Mouse (Mus musculus) forebrain, embryonic 15.5 days (tissue): Measurements from ENCODE around the gene Clcnka. TPM values are rescaled to one million over a fixed set of nuclear protein-coding genes. Genes with fewer than 3 reads are reported as not detected.

Experiments used
- ATAC-seq: fragments of 200-750 bp; cut with Nextera tagmentation; replicated peaks from 2 replicates; pipeline ENCODE4 v1.8.0; 2017; ENCODE audit warnings: mild to moderate bottlenecking, moderate TSS enrichment, moderate library complexity
- H3K27ac ChIP-seq: fragments of 300-500 bp; sonication (generic); replicated peaks from 2 replicates; pipeline ENCODE4 v1.5.1; 2015; ENCODE audit warnings: mild to moderate bottlenecking, inconsistent platforms
- H3K27me3 ChIP-seq: fragments of 300-500 bp; sonication (generic); 2 replicates; pipeline ENCODE4 v1.6.1; 2015; ENCODE audit warnings: inconsistent platforms
- H3K36me3 ChIP-seq: fragments of 300-500 bp; sonication (generic); 2 replicates; pipeline ENCODE4 v1.6.1; 2015; ENCODE audit warnings: mild to moderate bottlenecking, inconsistent platforms
- H3K4me1 ChIP-seq: fragments of 300-500 bp; sonication (generic); 2 replicates; pipeline ENCODE4 v1.6.1; 2015; ENCODE audit warnings: inconsistent platforms
- H3K4me2 ChIP-seq: fragments of 300-500 bp; sonication (generic); replicated peaks from 2 replicates; pipeline ENCODE4 v1.6.1; 2015; ENCODE audit warnings: mild to moderate bottlenecking, inconsistent platforms
- H3K4me3 ChIP-seq: fragments of 300-500 bp; sonication (generic); 2 replicates; pipeline ENCODE4 v1.5.1; 2015; ENCODE audit warnings: mild to moderate bottlenecking, inconsistent platforms
- H3K9ac ChIP-seq: fragments of 300-500 bp; sonication (generic); replicated peaks from 2 replicates; pipeline ENCODE4 v1.6.1; 2015; ENCODE audit warnings: mild to moderate bottlenecking, inconsistent platforms
- H3K9me3 ChIP-seq: fragments of 300-500 bp; sonication (generic); 2 replicates; pipeline ENCODE4 v1.6.1; 2016; ENCODE audit warnings: inconsistent platforms
- WGBS: fragments of 180-500 bp; shearing (Covaris S2); methylation state at CpG from one replicate; pipeline ENCODE4 v1.1.7; 2015; ENCODE audit warnings: mixed read lengths; 5-methylcytosine and 5-hydroxymethylcytosine counted together
- polyA plus RNA-seq: library from polyadenylated mRNA; unstranded; fragments of >200 nt; fragmentation: Nextera tagmentation; extraction: Ambion mirVana; gene quantifications from 2 replicates; pipeline ENCODE4 v1.2.1, GENCODE M21; 2015

The Clcnka gene
- polyA plus RNA-seq, 1 experiment from 2014 or later, result not detected

DNA sequence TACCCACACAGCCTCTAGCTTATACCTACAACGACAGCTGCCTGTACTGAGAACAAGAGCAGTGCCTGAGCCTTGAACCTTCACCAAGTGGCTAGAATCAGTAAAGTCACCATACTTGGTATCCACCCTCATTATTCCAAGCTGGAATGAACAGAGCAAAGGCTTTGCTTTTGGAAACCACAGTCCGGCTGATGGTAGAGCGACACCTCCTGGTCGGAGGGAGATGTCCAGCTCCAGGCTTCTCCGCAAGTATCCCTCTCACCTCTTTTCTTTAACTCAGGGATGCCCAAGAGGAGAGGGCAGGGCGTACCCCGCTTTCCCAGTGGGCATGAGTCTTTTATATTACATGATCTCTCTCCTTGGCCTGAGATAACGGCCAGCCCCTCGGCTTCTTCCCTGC, 31.3 kb upstream of the Clcnka start:
- Histone ChIP-seq H3K36me3 (no peaks in the 10 kb centered on the region), H3K27me3 (no peaks in the 10 kb centered on the region), H3K4me2 (no peak overlapping the region), H3K4me3 (no peak overlapping the region), H3K4me1 (peaks cover 10% of the 10 kb centered on the region), H3K27ac (no peak overlapping the region), H3K9ac (no peak overlapping the region), H3K9me3 (no peaks in the 10 kb centered on the region)
- ATAC-seq, result no peak
- WGBS, result 48% methylated on average over 9 of the region's 9 CpGs

DNA sequence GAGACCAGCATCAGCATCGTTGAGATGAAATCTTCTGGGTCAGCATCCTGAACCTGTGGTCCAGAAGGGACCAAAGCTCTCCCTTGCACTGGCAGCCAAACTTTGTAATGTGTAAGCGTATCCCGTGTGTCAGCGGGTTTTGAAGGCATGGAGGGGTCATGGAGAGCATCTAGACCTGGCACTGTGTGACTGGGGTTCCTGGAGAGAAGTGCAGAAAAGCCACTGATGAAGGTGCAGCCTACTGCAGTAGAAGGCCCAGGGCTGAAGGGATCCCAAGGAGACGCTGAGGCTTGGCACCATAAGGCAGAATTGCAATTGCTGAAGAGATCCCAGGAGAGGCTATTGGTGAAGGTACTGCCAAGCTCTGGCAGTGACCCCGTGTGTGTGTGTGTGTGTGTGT, 30.9 kb upstream of the Clcnka start:
- Histone ChIP-seq H3K36me3 (no peaks in the 10 kb centered on the region), H3K9ac (no peak overlapping the region), H3K4me3 (no peak overlapping the region), H3K4me1 (peaks cover 10% of the 10 kb centered on the region), H3K27ac (no peak overlapping the region), H3K27me3 (no peaks in the 10 kb centered on the region), H3K9me3 (no peaks in the 10 kb centered on the region), H3K4me2 (no peak overlapping the region)
- no peak for ATAC-seq
- 84% methylated on average over 6 of the region's 6 CpGs for WGBS

DNA sequence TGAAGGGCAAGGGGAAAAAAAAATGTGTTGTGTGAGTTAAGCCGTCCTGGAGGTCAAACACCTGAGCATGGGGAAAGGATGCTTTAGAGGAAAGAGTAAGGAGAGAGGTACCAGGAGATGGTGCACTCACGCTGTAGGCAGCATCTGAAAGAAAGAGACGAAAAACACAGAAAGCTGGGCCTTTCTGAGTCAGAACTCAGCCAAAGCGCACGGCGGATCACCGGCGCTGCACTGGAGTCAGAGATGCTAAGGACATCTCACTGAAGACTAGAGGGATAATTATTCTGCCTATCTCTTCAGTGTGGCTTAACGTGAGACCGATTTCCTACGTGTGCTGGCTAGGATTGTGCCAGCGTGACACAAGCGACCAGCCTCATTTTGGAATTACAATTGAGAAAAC, 29.4 kb upstream of the Clcnka start:
- H3K36me3 ChIP-seq, result no peaks in the 10 kb centered on the region
- peaks cover 10% of the 10 kb centered on the region for H3K4me1 ChIP-seq

DNA sequence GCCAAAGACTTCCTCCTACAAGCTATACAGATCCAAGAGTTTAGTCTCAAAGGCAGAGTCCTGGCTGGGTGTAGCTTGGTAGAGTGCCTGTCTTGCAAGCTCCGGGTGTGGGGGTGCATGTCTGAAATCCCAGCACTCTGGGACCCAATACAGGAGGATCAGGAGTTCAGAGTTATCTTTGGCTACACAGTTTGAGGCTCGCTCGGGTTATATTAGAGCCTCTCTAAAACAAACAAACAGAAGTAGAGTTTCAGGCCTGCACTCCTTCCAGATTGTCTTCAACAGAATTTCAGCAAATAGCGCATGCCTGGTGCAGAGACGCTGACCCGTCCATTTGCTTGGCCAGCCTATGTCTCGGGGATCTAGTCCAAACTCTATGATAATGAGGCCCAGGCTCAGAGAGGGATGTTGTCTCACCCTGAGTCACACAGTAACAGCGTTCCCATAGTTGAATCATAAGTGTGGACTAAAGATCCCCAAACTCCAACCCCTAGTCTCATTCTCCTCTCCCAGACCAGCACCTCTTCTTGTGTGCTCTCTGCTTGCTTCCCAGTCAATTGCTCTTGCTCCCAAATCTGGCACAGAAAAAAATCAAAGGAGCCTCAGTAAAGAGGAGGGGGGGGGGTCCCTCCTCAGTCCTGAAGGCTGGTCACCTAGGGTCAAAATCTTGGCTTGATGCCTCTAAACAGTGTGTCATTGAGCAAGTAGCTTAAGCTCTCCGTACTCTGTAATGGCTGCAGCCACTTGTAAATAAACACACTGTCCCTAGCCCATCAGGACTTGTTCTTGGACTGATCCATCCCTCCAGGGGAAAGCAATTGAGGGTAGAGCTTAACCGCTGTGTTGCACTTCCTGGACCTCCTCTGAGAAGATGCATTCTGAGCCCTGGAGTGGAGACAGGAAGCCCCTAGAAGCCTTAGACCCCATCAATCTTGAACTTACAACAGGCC, 28.5 kb upstream of the Clcnka start:
- 83% methylated on average over 10 of the region's 10 CpGs for whole genome bisulfite sequencing
- H3K4me2 ChIP-seq, result no peak overlapping the region; the same call in 1 of the 2 replicates

More for the DNA sequence above, 29.4 kb upstream of the Clcnka start:
- Histone ChIP-seq H3K4me2 (no peak overlapping the region), H3K9me3 (no peaks in the 10 kb centered on the region), H3K27me3 (no peaks in the 10 kb centered on the region; the same call in 1 of the 2 replicates), H3K4me3 (no peak overlapping the region), H3K27ac (no peak overlapping the region), H3K9ac (no peak overlapping the region)
- WGBS, result 82% methylated on average over 13 of the region's 13 CpGs
- ATAC-seq, result no peak

DNA sequence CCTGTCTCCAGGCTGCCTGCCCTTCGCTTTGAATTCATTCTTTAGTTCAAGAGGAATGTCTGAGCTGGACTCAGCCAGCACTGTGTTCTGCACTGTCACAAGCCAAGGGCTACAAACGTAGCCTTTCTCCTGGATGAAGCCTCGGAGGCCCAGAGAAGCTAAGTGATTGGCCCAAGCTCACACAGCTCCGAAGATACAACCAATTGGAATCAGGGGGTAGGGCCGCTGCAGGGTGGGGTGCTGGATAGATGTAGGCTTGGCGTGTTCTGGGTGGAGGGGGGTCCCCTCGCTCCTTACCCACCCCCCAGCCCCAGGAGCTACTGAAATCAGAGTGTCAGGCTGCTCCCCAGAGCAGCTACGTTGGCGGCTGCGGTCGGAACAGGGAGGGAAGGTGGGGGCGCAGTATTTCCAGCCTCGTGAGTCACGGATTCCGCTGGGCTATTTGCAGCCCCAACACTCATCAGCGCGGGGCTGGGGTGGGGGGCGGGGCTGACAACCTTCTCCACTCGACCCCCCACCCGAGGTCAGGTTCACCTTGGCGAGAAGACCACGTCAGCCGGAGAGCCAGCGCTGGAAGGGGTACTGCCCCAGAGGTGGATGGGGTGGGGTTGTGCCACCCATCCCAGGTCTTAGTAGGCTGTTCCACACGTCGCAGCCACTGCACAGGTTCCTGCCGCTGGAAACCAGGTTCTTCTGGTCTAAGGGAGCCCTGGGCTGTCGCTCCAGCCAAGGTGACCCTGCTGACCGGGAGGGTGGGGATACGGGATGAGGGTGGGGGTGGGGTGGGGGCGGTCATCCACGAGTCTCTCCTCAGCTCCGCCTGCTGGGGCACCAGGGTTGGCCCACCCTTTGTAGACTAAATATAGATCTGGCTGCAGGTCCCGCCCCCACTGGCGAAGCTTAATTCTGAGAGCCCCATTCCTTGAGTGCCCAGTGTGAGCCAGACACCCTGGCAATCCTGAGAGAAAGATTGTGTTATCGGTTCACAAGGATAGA, 27.3 kb upstream of the Clcnka start:
- Histone ChIP-seq H3K4me1 (peaks cover 10% of the 10 kb centered on the region), H3K9me3 (no peaks in the 10 kb centered on the region), H3K27me3 (no peaks in the 10 kb centered on the region; the same call in 1 of the 2 replicates), H3K9ac (peak overlapping the region; percentile 55), H3K4me2 (peak overlapping the region; percentile 81), H3K4me3 (peak overlapping the region; percentile 49), H3K27ac (no peak overlapping the region), H3K36me3 (no peaks in the 10 kb centered on the region)
- WGBS, result 4% methylated on average over 35 of the region's 36 CpGs
- ATAC-seq, result peak; percentile 97

More for the DNA sequence above, 28.5 kb upstream of the Clcnka start:
- H3K27ac ChIP-seq, result no peak overlapping the region
- no peak overlapping the region for H3K4me3 ChIP-seq
- no peaks in the 10 kb centered on the region for H3K9me3 ChIP-seq
- no peak for ATAC-seq
- H3K4me1 ChIP-seq, result peaks cover 10% of the 10 kb centered on the region
- no peaks in the 10 kb centered on the region; the same call in 1 of the 2 replicates for H3K27me3 ChIP-seq
- H3K9ac ChIP-seq, result no peak overlapping the region
- H3K36me3 ChIP-seq, result no peaks in the 10 kb centered on the region

DNA sequence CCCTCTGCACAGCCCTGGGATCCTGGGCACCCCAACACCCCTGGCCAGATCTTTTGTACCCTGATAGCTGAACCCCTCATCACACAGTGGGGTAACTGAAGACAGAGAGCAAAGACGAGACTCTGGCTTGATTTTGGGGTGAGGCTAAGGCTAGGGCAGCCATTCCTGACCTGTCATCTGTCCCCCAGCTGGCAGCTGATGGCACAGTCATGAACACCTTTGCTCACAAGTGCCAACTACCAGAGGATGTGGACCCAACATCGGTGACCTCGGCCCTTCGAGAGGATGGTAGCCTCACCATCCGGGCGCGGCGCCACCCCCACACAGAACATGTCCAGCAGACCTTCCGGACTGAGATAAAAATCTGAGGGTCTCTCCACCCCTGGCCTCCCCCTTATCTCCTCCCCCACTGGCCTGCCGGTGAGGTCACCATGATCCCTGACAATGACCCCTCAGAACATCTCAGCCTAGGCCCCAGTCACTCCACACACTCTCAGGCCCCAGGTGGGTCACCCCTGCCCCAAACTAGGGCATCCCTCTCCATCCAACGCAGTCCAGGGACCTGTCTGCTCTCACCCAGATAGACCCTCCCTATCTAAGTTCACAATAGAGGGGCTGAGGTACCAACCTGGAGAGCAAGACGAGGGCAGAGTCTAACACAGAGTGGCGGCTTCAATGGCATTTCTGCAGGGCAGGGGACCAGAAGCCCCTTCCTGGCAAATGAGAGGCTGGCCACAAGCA, 25.3 kb upstream of the Clcnka start:
- no peak overlapping the region for H3K4me3 ChIP-seq
- no peaks in the 10 kb centered on the region for H3K36me3 ChIP-seq
- H3K27me3 ChIP-seq, result no peaks in the 10 kb centered on the region; the same call in 1 of the 2 replicates
- no peak overlapping the region for H3K4me2 ChIP-seq
- no peak overlapping the region for H3K9ac ChIP-seq
- ATAC-seq, result no peak
- H3K27ac ChIP-seq, result no peak overlapping the region
- H3K4me1 ChIP-seq, result peaks cover 10% of the 10 kb centered on the region
- H3K9me3 ChIP-seq, result no peaks in the 10 kb centered on the region
- WGBS, result 87% methylated on average over 13 of the region's 13 CpGs

DNA sequence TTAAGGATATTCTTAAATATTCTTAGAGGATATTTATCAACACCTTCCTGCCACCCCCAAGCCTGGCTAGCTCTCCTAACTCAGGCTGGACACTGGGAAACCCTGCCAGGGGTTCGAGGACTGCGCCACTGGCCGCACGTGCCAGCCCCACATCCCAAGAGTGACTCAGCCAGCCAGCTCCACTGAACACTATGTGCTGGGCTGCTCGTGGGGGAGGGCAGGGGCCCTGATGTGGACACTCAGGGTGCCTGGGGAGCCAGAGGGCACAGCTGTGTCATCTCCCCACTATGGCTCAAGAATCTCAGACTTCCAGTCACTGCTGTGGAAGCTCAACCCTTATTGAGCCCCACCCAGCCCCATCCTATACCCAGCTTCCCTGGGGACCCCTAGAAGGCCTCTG, 24.8 kb upstream of the Clcnka start:
- Histone ChIP-seq H3K4me1 (peaks cover 10% of the 10 kb centered on the region), H3K27me3 (no peaks in the 10 kb centered on the region; the same call in 1 of the 2 replicates), H3K27ac (no peak overlapping the region), H3K4me3 (no peak overlapping the region), H3K9ac (no peak overlapping the region), H3K36me3 (no peaks in the 10 kb centered on the region), H3K4me2 (no peak overlapping the region), H3K9me3 (no peaks in the 10 kb centered on the region)
- no peak for ATAC-seq
- 81% methylated on average over 5 of the region's 5 CpGs for WGBS

DNA sequence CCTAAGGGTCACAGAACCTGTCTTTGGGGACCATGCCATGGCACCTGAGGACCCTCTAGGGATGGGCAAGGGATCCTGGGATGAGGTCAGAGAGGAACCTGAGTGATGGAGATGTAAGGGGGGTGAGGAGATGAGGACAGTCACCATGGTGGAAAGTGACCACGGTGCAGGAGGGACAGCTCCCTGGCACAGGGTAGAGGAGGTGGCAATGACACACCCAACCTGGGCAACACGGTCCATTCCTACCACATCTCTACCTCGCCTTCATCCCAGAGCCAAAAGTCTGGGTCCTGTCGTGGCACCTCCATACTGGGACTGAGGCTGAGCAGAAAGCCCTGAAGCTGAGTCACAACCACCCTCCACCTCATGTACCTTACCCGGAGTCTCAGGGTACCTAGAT, 24.3 kb upstream of the Clcnka start:
- Histone ChIP-seq H3K27ac (no peak overlapping the region), H3K4me1 (peaks cover 10% of the 10 kb centered on the region), H3K9ac (no peak overlapping the region), H3K9me3 (no peaks in the 10 kb centered on the region), H3K36me3 (no peaks in the 10 kb centered on the region), H3K4me2 (no peak overlapping the region), H3K27me3 (no peaks in the 10 kb centered on the region; the same call in 1 of the 2 replicates), H3K4me3 (no peak overlapping the region)
- 81% methylated on average over 5 of the region's 5 CpGs for WGBS
- ATAC-seq, result no peak

DNA sequence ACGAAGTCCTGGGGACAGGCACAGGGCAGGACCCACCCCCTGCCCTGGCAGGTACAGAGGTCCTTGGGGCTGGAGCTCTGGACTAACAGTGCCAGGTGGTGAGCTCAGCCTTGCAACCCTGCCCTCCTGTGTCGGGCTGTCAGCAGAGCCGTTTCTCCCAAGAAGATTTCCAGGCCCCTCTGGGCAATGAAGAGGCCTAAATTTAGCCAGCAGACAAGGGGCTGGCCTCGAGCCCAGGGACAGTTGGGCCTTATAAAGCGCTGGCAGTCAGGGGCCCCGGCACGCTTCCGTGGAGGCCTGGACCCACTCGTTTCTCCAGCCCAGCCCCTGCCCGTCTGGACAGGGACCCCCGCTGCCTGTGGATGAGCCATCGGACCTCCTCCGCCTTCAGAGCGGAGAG, 22.9 kb upstream of the Clcnka start:
- Histone ChIP-seq H3K9me3 (no peaks in the 10 kb centered on the region), H3K9ac (no peak overlapping the region), H3K4me3 (no peak overlapping the region), H3K4me2 (no peak overlapping the region), H3K27ac (no peak overlapping the region), H3K27me3 (no peaks in the 10 kb centered on the region; the same call in 1 of the 2 replicates), H3K36me3 (no peaks in the 10 kb centered on the region), H3K4me1 (peaks cover 10% of the 10 kb centered on the region)
- ATAC-seq, result no peak
- WGBS, result 71% methylated on average over 14 of the region's 14 CpGs

DNA sequence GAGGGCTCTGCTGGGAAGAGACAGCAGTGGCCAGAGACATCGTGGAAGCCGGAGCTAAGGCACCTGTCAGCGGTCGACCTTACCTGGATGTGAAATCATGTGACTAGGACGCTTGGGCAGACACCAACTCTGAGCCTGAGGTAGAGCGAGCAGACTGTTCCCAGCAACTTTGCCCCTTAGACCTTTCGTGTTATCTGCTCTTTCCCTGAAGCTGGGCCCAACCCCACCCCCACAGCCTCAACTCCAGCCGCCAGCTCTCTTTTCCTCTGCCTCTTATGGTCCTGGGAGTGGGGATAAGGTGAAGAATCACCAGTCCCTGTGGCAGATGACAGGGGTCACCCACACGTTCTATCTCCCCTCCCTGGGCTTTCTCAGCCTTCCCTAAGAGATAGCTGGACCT, 22.4 kb upstream of the Clcnka start:
- ATAC-seq, result no peak
- H3K4me1 ChIP-seq, result peaks cover 8% of the 10 kb centered on the region
- H3K4me3 ChIP-seq, result no peak overlapping the region
- no peaks in the 10 kb centered on the region for H3K36me3 ChIP-seq
- no peak overlapping the region for H3K9ac ChIP-seq
- H3K27ac ChIP-seq, result no peak overlapping the region
- H3K4me2 ChIP-seq, result no peak overlapping the region
- no peaks in the 10 kb centered on the region for H3K9me3 ChIP-seq
- no peaks in the 10 kb centered on the region; the same call in 1 of the 2 replicates for H3K27me3 ChIP-seq
- WGBS, result 61% methylated on average over 9 of the region's 9 CpGs

DNA sequence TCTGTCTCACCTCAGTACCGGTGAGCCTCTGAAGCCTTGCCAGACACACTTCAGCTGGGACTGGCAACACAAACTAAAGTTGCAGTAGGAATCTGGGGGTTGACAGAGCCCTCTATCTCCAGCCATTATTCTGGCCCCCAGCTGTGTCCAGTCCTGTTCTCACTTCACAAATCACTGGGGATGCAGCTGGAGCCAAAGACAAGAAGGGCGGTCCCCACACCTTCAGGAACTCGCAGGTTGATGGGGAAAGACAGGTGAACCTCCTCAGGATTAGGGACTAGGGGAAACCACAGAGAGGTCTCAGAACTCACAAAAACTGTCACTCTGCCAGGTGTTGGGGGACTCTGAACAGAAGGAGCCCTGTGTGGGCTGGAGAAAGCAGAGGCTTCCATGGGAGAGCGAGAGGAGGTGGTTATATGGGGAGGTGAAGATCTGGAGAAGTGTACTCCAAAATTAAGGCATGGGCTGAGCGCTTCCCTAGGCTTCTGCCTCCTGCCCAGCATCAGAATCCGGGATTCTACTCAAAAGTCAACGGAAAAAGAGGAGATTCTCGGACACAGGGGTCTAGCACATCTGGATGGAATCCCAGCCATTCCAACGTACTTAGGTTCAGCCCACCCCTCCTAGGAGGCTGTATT, 21.8 kb upstream of the Clcnka start, which contains the start of gene Hspb7:
Gene Hspb7, plus strand, starts transcription at position 588 of the 638 bp plus-strand sequence.
- H3K9ac ChIP-seq, result no peak within 1 kb of the TSS
- H3K9me3 ChIP-seq, result no peaks in the 10 kb centered on the region
- WGBS, result 64% methylated on average over 9 of the region's 9 CpGs

More for the DNA sequence above, 21.8 kb upstream of the Clcnka start, which contains the start of gene Hspb7:
- no peak within 1 kb of the TSS for H3K4me3 ChIP-seq
- peaks cover 3% of the 10 kb centered on the region for H3K4me1 ChIP-seq
- no peaks in the 10 kb centered on the region for H3K36me3 ChIP-seq
- no peak within 1 kb of the TSS for H3K27ac ChIP-seq
- no peaks in the 10 kb centered on the region; the same call in 1 of the 2 replicates for H3K27me3 ChIP-seq
- H3K4me2 ChIP-seq, result no peak within 1 kb of the TSS
- ATAC-seq, result no peak
